Mouse (Mus musculus) midbrain, postnatal 0 days (tissue): ENCODE data around the gene Drap1. TPM values are rescaled to one million over a fixed set of nuclear protein-coding genes. Genes with fewer than 3 reads are reported as not detected.

Source experiments
- ATAC-seq: fragments of 200-750 bp; cut with Nextera tagmentation; 2 replicates; pipeline ENCODE4 v1.8.0; 2017; ENCODE audit warnings: moderate number of reproducible peaks, mild to moderate bottlenecking, moderate TSS enrichment, moderate library complexity; ENCODE audit not compliant: low FRiP score
- DNase-seq: peaks from one replicate; pipeline ENCODE4 v3.0.0-alpha.2; 2015; ENCODE audit warnings: low spot score
- H3K27ac ChIP-seq: fragments of 300-500 bp; sonication (generic); 2 replicates; pipeline ENCODE4 v1.5.1; 2014; ENCODE audit warnings: low read depth, mild to moderate bottlenecking, low read length, mixed read lengths
- H3K27me3 ChIP-seq: fragments of 300-500 bp; sonication (generic); 2 replicates; pipeline ENCODE4 v1.6.1; 2014; ENCODE audit warnings: low read length, control low read depth, mixed read lengths; ENCODE audit not compliant: insufficient read depth
- H3K36me3 ChIP-seq: fragments of 300-500 bp; sonication (generic); 2 replicates; pipeline ENCODE4 v1.6.1; 2014; ENCODE audit warnings: low read length, control low read depth, mixed read lengths; ENCODE audit not compliant: insufficient read depth
- H3K4me1 ChIP-seq: fragments of 300-500 bp; sonication (generic); 2 replicates; pipeline ENCODE4 v1.6.1; 2014; ENCODE audit warnings: mild to moderate bottlenecking, control low read depth, antibody characterized with exemption, low read length, mixed read lengths; ENCODE audit not compliant: insufficient read depth
- H3K4me2 ChIP-seq: fragments of 300-500 bp; sonication (generic); 2 replicates; pipeline ENCODE4 v1.6.1; 2014; ENCODE audit warnings: low read depth, mild to moderate bottlenecking, low read length, mixed read lengths; ENCODE audit not compliant: poor library complexity, severe bottlenecking
- H3K4me3 ChIP-seq: fragments of 300-500 bp; sonication (generic); 2 replicates; pipeline ENCODE4 v1.5.1; 2014; ENCODE audit warnings: low read depth, mild to moderate bottlenecking, low read length, moderate library complexity
- H3K9ac ChIP-seq: fragments of 300-500 bp; sonication (generic); replicated peaks from 2 replicates; pipeline ENCODE4 v1.6.1; 2014; ENCODE audit warnings: mild to moderate bottlenecking, low read length, moderate library complexity, mixed read lengths; ENCODE audit not compliant: poor library complexity, severe bottlenecking
- H3K9me3 ChIP-seq: fragments of 300-500 bp; sonication (generic); 2 replicates; pipeline ENCODE4 v1.6.1; 2016; ENCODE audit warnings: low read length, control low read depth
- CTCF ChIP-seq: IDR thresholded peaks from 2 replicates; pipeline ENCODE4 v1.5.1; 2016; ENCODE audit warnings: antibody characterized with exemption, mild to moderate bottlenecking
- WGBS: fragments of 180-500 bp; shearing (Covaris S2); extraction: QIAGEN DNeasy Blood & Tissue Kit; methylation state at CpG from one replicate; pipeline ENCODE4 v1.1.7; 2014; 5-methylcytosine and 5-hydroxymethylcytosine counted together
- polyA plus RNA-seq: library from polyadenylated mRNA; unstranded; fragments of >200 nt; fragmentation: Nextera tagmentation; extraction: Ambion mirVana; gene quantifications from 2 replicates; pipeline ENCODE4 v1.2.1, GENCODE M21; 2015
- total RNA-seq: library from RNA; depleted of rRNA; stranded (reverse); fragments of >200 nt; gene quantifications from 2 replicates; pipeline ENCODE4 v1.2.3, GENCODE M21; 2014

Drap1 gene
- total and polyA plus RNA-seq, 2 experiments from 2014 or later = 203 to 342 TPM

DNA sequence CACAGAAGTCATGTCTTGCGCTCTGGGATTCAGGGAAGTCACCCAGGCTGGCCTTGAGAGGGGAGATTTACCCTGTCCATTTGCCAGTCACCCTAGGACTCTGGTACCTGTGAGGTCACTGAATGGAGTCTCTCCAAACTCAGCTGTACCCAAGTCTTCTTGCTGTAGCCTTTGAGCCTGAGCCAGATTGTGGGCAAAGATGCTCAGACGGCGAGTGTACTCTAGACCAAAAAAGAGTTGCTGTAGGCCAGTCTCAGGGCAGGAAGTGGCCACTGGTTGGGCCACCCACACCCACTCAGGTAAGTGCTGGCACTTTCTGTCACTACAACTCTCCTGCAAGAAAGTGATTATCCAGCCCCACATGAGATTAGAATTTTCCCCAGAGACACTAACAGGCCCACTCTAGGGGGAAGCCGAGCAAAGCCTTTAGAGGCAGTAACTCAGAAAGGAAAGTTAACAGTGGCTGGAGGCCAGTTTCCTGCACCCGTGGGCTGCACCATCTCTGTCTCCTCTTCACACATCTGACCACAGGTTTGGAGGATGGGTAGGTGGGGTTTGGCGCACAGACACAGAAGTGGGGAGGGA lies 42.2 kb upstream of the Drap1 start:
- DNase-seq = no peak
- no peak overlapping the region for H3K9ac ChIP-seq
- TF ChIP-seq CTCF = no peak
- no peak overlapping the region for H3K27ac ChIP-seq
- H3K4me2 ChIP-seq = no peak overlapping the region
- no peaks in the 10 kb centered on the region for H3K4me1 ChIP-seq
- H3K9me3 ChIP-seq = no peaks in the 10 kb centered on the region
- peaks cover 36% of the 10 kb centered on the region for H3K36me3 ChIP-seq
- ATAC-seq = no peak
- no peaks in the 10 kb centered on the region for H3K27me3 ChIP-seq
- H3K4me3 ChIP-seq = no peak overlapping the region
- 94% methylated on average over 6 of the region's 6 CpGs for WGBS

DNA sequence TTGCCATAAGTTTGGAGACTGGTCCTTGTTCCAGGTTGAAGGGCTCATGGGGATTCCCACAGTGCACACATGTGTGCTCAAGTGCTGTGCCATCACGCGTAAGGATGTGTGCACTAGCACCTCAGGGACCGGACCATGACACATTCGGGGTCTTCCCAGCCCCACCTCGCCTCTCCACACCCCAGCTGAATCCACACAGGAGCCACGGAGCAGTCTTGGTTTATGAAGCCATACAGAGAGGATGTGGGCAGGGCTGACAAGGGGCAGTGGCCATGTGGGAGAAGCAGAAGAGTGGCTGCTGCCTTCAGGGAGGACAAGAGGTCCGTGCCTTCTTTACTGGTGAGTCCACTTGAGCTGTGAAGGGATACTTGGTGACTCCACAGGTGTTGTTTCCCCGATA lies 40.3 kb upstream of the Drap1 start:
- H3K9me3 ChIP-seq = no peaks in the 10 kb centered on the region
- no peak for DNase-seq
- no peak overlapping the region for H3K4me2 ChIP-seq
- no peak for ATAC-seq
- H3K36me3 ChIP-seq = peaks cover 36% of the 10 kb centered on the region
- no peak overlapping the region for H3K9ac ChIP-seq
- 94% methylated on average over 8 of the region's 8 CpGs for WGBS
- no peaks in the 10 kb centered on the region for H3K27me3 ChIP-seq
- H3K4me3 ChIP-seq = no peak overlapping the region
- H3K4me1 ChIP-seq = peaks cover 5% of the 10 kb centered on the region; the same call in 1 of the 2 replicates
- no peak overlapping the region for H3K27ac ChIP-seq
- TF ChIP-seq CTCF = no peak

- H3K27ac ChIP-seq = peak overlapping the region; percentile 62
- H3K4me3 ChIP-seq = peak overlapping the region; percentile 21; the same call in 1 of the 2 replicates
- peak; percentile 82 for DNase-seq
- no peaks in the 10 kb centered on the region for H3K27me3 ChIP-seq
- peak overlapping the region; percentile 39 for H3K9ac ChIP-seq
- ATAC-seq = peak; percentile 45
- peak overlapping the region; percentile 43 for H3K4me2 ChIP-seq
- peaks cover 5% of the 10 kb centered on the region; the same call in 1 of the 2 replicates for H3K4me1 ChIP-seq
- TF ChIP-seq CTCF = peak; percentile 94
- H3K9me3 ChIP-seq = no peaks in the 10 kb centered on the region
- H3K36me3 ChIP-seq = peaks cover 36% of the 10 kb centered on the region
- WGBS = 31% methylated on average over 15 of the region's 15 CpGs
Measured at GRCm38 (mm10) chr19:5463791-5464562, 39.2 kb upstream of the Drap1 start.

DNA sequence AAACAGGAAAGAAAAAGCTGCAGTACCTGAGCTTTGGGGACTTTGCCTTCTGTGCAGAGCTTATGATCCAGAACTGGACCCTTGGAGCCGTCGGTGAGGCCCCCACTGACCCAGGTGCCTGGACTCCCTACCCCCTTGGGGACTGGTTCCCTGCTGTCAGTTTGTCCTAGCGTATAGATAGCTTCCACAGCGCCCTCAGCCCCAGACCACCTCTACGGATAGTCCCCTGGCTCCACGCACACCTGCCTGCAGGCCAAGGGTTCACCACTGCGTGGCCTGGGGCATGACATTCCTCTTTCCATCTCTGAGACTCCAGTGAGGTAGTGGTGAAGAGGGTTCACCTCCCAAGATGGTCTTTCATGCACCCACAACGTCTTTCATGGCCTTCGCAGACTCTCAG lies 38.4 kb upstream of the Drap1 start:
- Histone ChIP-seq H3K9ac (no peak overlapping the region), H3K4me2 (no peak overlapping the region), H3K4me1 (peaks cover 5% of the 10 kb centered on the region; the same call in 1 of the 2 replicates), H3K4me3 (no peak overlapping the region), H3K9me3 (no peaks in the 10 kb centered on the region), H3K27me3 (no peaks in the 10 kb centered on the region), H3K27ac (no peak overlapping the region), H3K36me3 (peaks cover 36% of the 10 kb centered on the region)
- no peak for TF ChIP-seq CTCF
- ATAC-seq = no peak
- 94% methylated on average over 9 of the region's 9 CpGs for WGBS
- DNase-seq = no peak

DNA sequence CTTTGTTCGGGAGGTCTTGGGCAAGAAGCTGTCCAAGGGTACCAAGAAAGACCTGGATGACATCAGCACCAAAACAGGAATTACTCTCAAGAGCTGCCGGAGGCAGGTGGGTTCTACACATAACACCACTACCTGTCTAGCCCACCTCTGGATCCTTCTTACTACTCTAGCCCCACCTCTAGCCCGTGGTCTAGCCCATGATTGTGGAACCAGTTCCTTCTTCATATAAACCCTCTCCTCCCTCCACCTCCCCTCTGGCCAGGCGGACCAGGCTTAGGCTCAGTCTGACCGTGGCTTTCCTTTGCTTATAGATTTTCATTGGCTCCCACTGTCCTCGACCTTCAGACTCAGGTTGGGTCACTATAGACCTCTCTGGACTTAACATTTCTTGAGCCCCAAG lies 36.6 kb upstream of the Drap1 start:
- Histone ChIP-seq H3K4me2 (peak overlapping the region; percentile 94), H3K9ac (peak overlapping the region; percentile 77), H3K4me3 (peak overlapping the region; percentile 74), H3K9me3 (no peaks in the 10 kb centered on the region), H3K36me3 (peaks cover 25% of the 10 kb centered on the region), H3K4me1 (peaks cover 5% of the 10 kb centered on the region), H3K27me3 (no peaks in the 10 kb centered on the region), H3K27ac (no peak overlapping the region)
- ATAC-seq = no peak
- WGBS = 86% methylated on average over 6 of the region's 6 CpGs
- no peak for DNase-seq
- TF ChIP-seq CTCF = no peak

GRCm38 (mm10) chr19:5460465-5460911 lies 35.7 kb upstream of the Drap1 start, which contains the start of gene Fibp:
Gene Fibp, plus strand, starts transcription at chr19:5460615.
- Histone ChIP-seq H3K9me3 (no peaks in the 10 kb centered on the region), H3K4me3 (peak within 1 kb of the TSS; percentile 74), H3K4me2 (peak within 1 kb of the TSS; percentile 94), H3K27ac (peak within 1 kb of the TSS; percentile 76), H3K36me3 (peaks cover 16% of the 10 kb centered on the region), H3K9ac (peak within 1 kb of the TSS; percentile 77), H3K27me3 (no peaks in the 10 kb centered on the region), H3K4me1 (peaks cover 13% of the 10 kb centered on the region)
- DNase-seq (peak; percentile 95), ATAC-seq (peak; percentile 73)
- no peak for TF ChIP-seq CTCF
- WGBS = under 1% methylated on average over 32 of the region's 32 CpGs
